Mouse (Mus musculus) lung, postnatal 14 days (tissue): ENCODE data around the gene Gja5.

Experiments
- DNase-seq: peaks from one replicate; pipeline ENCODE4 v3.0.0; 2021

Gene Gja5

GRCm38 (mm10) chr3:97117511-97117910 is 213.0 kb downstream of the Gja5 start:
- DNase-seq, result no peak

GRCm38 (mm10) chr3:97118313-97118712 is 213.8 kb downstream of the Gja5 start:
- DNase-seq, result no peak

GRCm38 (mm10) chr3:97124193-97124592 is 219.7 kb downstream of the Gja5 start:
- peak; percentile 22 for DNase-seq
